ENCODE assay signal across 15 mouse cellular contexts in genomic region chr14:25560841-25561240, GRCm38 (mm10).
DNase-seq lines count a peak whose midpoint lies in the region; ATAC-seq and TF ChIP-seq lines count a peak whose summit lies in the region.
"Had no signal": no experiment of that assay in that cellular context is flagged by ENCODE, and none has a peak within 500 bp of the region (broad histone marks: within the 10 kb centered on the region; RNA-seq: fewer than 3 reads in every experiment).

No protein-coding gene starts in this region.

- peak; percentile 49 for TF ChIP-seq CTCF in hindbrain, postnatal 0 days (IDR thresholded peaks at IDR 0.05; ENCODE audit: low read depth)
- TF ChIP-seq CTCF in lung, postnatal 0 days (IDR thresholded peaks at IDR 0.05), result peak; percentile 43
- TF ChIP-seq CTCF in ES-Bruce4 (IDR thresholded peaks at IDR 0.05; ENCODE audit: low read depth, low read length), result peak; percentile 25

- no peaks in the 10 kb centered on the region for H3K27me3 ChIP-seq in hindbrain, postnatal 0 days (ENCODE audit: insufficient read depth, low read length)
- no peaks in the 10 kb centered on the region for H3K27me3 ChIP-seq in hindbrain, embryonic 14.5 days (ENCODE audit: control insufficient read depth, insufficient read depth, low read length)
- no peaks in the 10 kb centered on the region for H3K27me3 ChIP-seq in lung, postnatal 0 days (replicated peaks; ENCODE audit: insufficient read depth, low read length)
- H3K27me3 ChIP-seq in ES-Bruce4 (ENCODE audit: control insufficient read depth, insufficient read depth, low read length, poor library complexity, severe bottlenecking), result no peaks in the 10 kb centered on the region
- H3K27me3 ChIP-seq: limb, embryonic 13.5 days; neural tube, embryonic 15.5 days had no signal

- ATAC-seq in hindbrain, postnatal 0 days, result no peak
- no peak for ATAC-seq in hindbrain, embryonic 14.5 days (ENCODE audit: low FRiP score)
- ATAC-seq in lung, postnatal 0 days, result no peak
- ATAC-seq: hindbrain, embryonic 16.5 days had no signal

- no peak overlapping the region for H3K9ac ChIP-seq in hindbrain, postnatal 0 days (replicated peaks; ENCODE audit: low read length)
- no peak overlapping the region for H3K9ac ChIP-seq in hindbrain, embryonic 14.5 days
- no peak overlapping the region for H3K9ac ChIP-seq in lung, postnatal 0 days (replicated peaks; ENCODE audit: low read depth)
- H3K9ac ChIP-seq in ES-Bruce4 (ENCODE audit: low read depth, poor library complexity, severe bottlenecking), result no peak overlapping the region
- H3K9ac ChIP-seq: limb, embryonic 13.5 days; neural tube, embryonic 15.5 days had no signal

- H3K36me3 ChIP-seq in hindbrain, postnatal 0 days (ENCODE audit: insufficient read depth, low read length), result no peaks in the 10 kb centered on the region
- 0 out of 2 replicates have a peak, but pooled peaks cover 3% of the 10 kb centered on the region for H3K36me3 ChIP-seq in hindbrain, embryonic 14.5 days (replicated peaks; ENCODE audit: control insufficient read depth, insufficient read depth)
- no peaks in the 10 kb centered on the region for H3K36me3 ChIP-seq in lung, postnatal 0 days (ENCODE audit: insufficient read depth, low read length)
- no peaks in the 10 kb centered on the region for H3K36me3 ChIP-seq in ES-Bruce4 (ENCODE audit: control insufficient read depth, insufficient read depth, low read length, poor library complexity, severe bottlenecking)
- H3K36me3 ChIP-seq: neural tube, embryonic 15.5 days had no signal

- H3K4me2 ChIP-seq in hindbrain, postnatal 0 days (ENCODE audit: low read depth, low read length), result no peak overlapping the region
- H3K4me2 ChIP-seq in hindbrain, embryonic 14.5 days (replicated peaks), result no peak overlapping the region
- H3K4me2 ChIP-seq in lung, postnatal 0 days (replicated peaks; ENCODE audit: low read depth, low read length), result no peak overlapping the region
- H3K4me2 ChIP-seq: limb, embryonic 13.5 days; neural tube, embryonic 15.5 days had no signal

- DNase-seq in hindbrain, postnatal 0 days (ENCODE audit: low spot score), result no peak
- no peak for DNase-seq in hindbrain, embryonic 14.5 days (ENCODE audit: low spot score)
- no peak for DNase-seq in lung, postnatal 0 days (ENCODE audit: low spot score)
- no peak for DNase-seq in lung, postnatal 14 days
- DNase-seq in ZHBTc4 (ENCODE audit: low read depth, low spot score), result peak; percentile 52
- no peak for DNase-seq in cerebellum, postnatal 25 days
- no peak for DNase-seq in frontal cortex, postnatal 10 days (ENCODE audit: low spot score in 2 of 2)
- DNase-seq: adrenal gland, postnatal 10 days; cerebellum, adult 9-10 months; embryo, embryonic 11 days; heart, adult 11 months had no signal

- TF ChIP-seq EP300 in lung, postnatal 0 days (IDR thresholded peaks at IDR 0.05), result no peak
- TF ChIP-seq EP300 in ES-Bruce4 (IDR thresholded peaks at IDR 0.05; ENCODE audit: insufficient read depth, low read depth, low read length), result no peak

- no peak overlapping the region for H3K4me3 ChIP-seq in hindbrain, postnatal 0 days (ENCODE audit: low read length)
- no peak overlapping the region for H3K4me3 ChIP-seq in hindbrain, embryonic 14.5 days (replicated peaks; ENCODE audit: low read length)
- no peak overlapping the region for H3K4me3 ChIP-seq in lung, postnatal 0 days (ENCODE audit: low read depth, low read length)
- no peak overlapping the region for H3K4me3 ChIP-seq in ES-Bruce4 (ENCODE audit: low read depth, low read length)
- H3K4me3 ChIP-seq: limb, embryonic 13.5 days; neural tube, embryonic 15.5 days had no signal

- no peaks in the 10 kb centered on the region for H3K9me3 ChIP-seq in hindbrain, postnatal 0 days (ENCODE audit: low read length)
- no peaks in the 10 kb centered on the region for H3K9me3 ChIP-seq in hindbrain, embryonic 14.5 days (ENCODE audit: control insufficient read depth, low read length)
- H3K9me3 ChIP-seq in lung, postnatal 0 days (ENCODE audit: low read length), result no peaks in the 10 kb centered on the region
- H3K9me3 ChIP-seq in ES-Bruce4 (replicated peaks; ENCODE audit: control insufficient read depth, insufficient read depth, low read length, poor library complexity, severe bottlenecking), result no peaks in the 10 kb centered on the region
- H3K9me3 ChIP-seq: limb, embryonic 13.5 days; neural tube, embryonic 15.5 days had no signal

- TF ChIP-seq POLR2A in ES-Bruce4 (IDR thresholded peaks at IDR 0.05; ENCODE audit: insufficient read depth, low read length), result no peak

- peaks cover 24% of the 10 kb centered on the region for H3K4me1 ChIP-seq in hindbrain, postnatal 0 days (ENCODE audit: insufficient read depth, low read length)
- H3K4me1 ChIP-seq in hindbrain, embryonic 14.5 days (replicated peaks; ENCODE audit: control insufficient read depth, insufficient read depth, low read length), result peaks cover 59% of the 10 kb centered on the region
- peaks cover 10% of the 10 kb centered on the region; the same call in 1 of the 2 replicates for H3K4me1 ChIP-seq in lung, postnatal 0 days (ENCODE audit: insufficient read depth, low read depth, low read length)
- no peaks in the 10 kb centered on the region for H3K4me1 ChIP-seq in ES-Bruce4 (ENCODE audit: control insufficient read depth, insufficient read depth, low read length)

- no peak overlapping the region for H3K27ac ChIP-seq in hindbrain, postnatal 0 days
- H3K27ac ChIP-seq in hindbrain, embryonic 14.5 days, result no peak overlapping the region
- H3K27ac ChIP-seq in lung, postnatal 0 days (ENCODE audit: low read length), result no peak overlapping the region
- H3K27ac ChIP-seq in ES-Bruce4 (ENCODE audit: insufficient read depth, low read length), result no peak overlapping the region

- WGBS in hindbrain, postnatal 0 days, result 91% methylated on average over 3 of the region's 3 CpGs
- 95% methylated on average over 3 of the region's 3 CpGs for WGBS in hindbrain, embryonic 14.5 days
- 80% methylated on average over 3 of the region's 3 CpGs for WGBS in lung, postnatal 0 days
